Mouse (Mus musculus) gastrocnemius, adult 2 months (tissue): Measurements from ENCODE around the gene Gm39653. TPM values are rescaled to one million over a fixed set of nuclear protein-coding genes. Genes with fewer than 3 reads are reported as not detected.
A peak's percentile ranks its signal among the peaks of the same experiment; 100 is the strongest.

Source experiments
- DNase-seq: peaks from one replicate; pipeline ENCODE4 v3.0.0; 2022
- H3K27ac ChIP-seq: fragments of 200-600 bp; 2 replicates; pipeline ENCODE4 v1.8.1; 2022; ENCODE audit warnings: mild to moderate bottlenecking
- H3K4me3 ChIP-seq: fragments of 200-600 bp; 2 replicates; pipeline ENCODE4 v1.8.1; 2022; ENCODE audit warnings: mild to moderate bottlenecking, moderate library complexity
- CTCF ChIP-seq: fragments of 200-600 bp; IDR thresholded peaks from 2 replicates; pipeline ENCODE4 v1.8.1; 2022; ENCODE audit warnings: antibody characterized with exemption, mild to moderate bottlenecking, moderate library complexity
- intact Hi-C: fragments of 180-260 bp; cut with DNase I; formaldehyde crosslinking; loops from one replicate; pipeline ENCODE4 v1.15.1; 2025
- total RNA-seq, 2 experiments: library from RNA; stranded (reverse); gene quantifications; 2 replicates each; pipeline ENCODE4 v1.2.3; 2021

Gm39653 gene
- total RNA-seq, 2 experiments from 2014 or later = not detected

DNA sequence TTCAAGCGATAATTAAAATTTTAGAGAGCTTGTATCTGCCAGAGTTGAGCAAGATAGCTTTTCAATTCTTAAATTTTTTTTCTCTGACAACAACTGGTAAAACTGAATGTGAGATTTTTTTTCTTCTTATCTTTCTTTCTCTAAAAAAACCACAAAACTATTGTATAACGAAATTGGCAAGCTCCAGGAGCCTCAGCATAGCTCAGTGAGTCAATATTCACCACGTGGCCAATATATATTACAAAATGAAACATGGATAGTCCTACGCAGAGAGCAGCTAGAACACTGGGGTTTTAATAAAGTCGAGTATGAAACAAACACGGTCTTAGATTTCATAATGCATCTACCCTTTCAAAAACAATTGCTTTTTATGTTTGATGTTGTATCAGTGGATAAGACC is 24.2 kb downstream of the Gm39653 start:
- H3K4me3 ChIP-seq = no peak overlapping the region
- DNase-seq = no peak
- no peak overlapping the region for H3K27ac ChIP-seq
- intact Hi-C loops = no loop called here
- TF ChIP-seq CTCF = no peak

- H3K4me3 ChIP-seq = no peak overlapping the region
- no peak overlapping the region for H3K27ac ChIP-seq
- intact Hi-C loops = loop anchor here (2.0 to 5.0 kb wide), 2 partner anchors 294 to 791 kb away; no protein-coding TSS in a partner anchor
- peak; percentile 84 for TF ChIP-seq CTCF
- peak; percentile 54 for DNase-seq
These were observed 42.2 kb downstream of the Gm39653 start for GRCm38 (mm10) chr1:63658016-63658415.

- TF ChIP-seq CTCF = peak; percentile 71
- Histone ChIP-seq H3K27ac (no peak overlapping the region), H3K4me3 (no peak overlapping the region)
- intact Hi-C loops = loop anchor here (2.0 to 5.0 kb wide), 2 partner anchors 293 to 789 kb away; no protein-coding TSS in a partner anchor
- DNase-seq = no peak
These were observed 43.8 kb downstream of the Gm39653 start for GRCm38 (mm10) chr1:63659591-63659990.

GRCm38 (mm10) chr1:63666089-63666488 is 50.3 kb downstream of the Gm39653 start:
- H3K4me3 ChIP-seq = no peak overlapping the region
- H3K27ac ChIP-seq = no peak overlapping the region
- intact Hi-C loops = loop anchor here (10.0 kb wide), 1 partner anchor 1039 kb away; no protein-coding TSS in a partner anchor
- DNase-seq = no peak
- no peak for TF ChIP-seq CTCF

DNA sequence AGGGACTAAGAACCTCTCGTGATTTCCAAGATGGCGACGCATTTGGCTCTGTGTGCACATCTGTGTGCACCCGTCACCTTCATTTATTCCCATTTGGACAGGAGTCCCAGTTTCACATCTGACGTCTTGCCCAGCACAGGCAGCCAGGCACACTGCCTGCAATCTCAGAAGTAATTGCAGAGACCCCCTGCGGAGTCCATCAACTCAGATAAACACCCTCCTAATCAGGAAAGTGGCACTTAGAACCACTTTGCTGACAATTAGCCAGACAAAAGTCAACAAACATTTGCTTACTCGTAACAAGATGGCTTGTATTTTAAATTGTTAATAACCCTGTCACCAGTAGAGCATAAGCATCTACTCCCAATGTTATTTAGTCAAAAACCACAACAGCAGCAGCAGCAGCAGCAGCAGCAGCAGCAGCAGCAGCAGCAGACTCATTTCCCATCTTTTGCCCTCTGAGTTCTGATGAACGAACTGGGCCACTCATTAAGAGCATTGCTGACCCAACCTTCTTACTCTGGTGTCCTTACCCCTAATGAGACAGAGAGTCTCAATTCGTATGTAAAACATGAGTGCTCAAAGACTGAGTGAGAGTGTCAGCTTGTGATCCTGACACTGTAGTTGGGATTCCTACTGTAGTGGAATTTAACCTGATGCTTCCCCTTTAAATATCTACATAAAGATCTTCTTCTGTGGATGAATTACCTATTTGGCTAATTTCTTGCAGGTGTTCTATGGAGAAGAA is 51.6 kb downstream of the Gm39653 start:
- TF ChIP-seq CTCF = no peak
- Histone ChIP-seq H3K4me3 (no peak overlapping the region), H3K27ac (no peak overlapping the region)
- no peak for DNase-seq
- intact Hi-C loops = loop anchor here (10.0 kb wide), 1 partner anchor 1037 kb away; no protein-coding TSS in a partner anchor

GRCm38 (mm10) chr1:63667949-63668851 is 52.4 kb downstream of the Gm39653 start:
- Histone ChIP-seq H3K4me3 (no peak overlapping the region), H3K27ac (no peak overlapping the region)
- intact Hi-C loops = loop anchor here (10.0 kb wide), 1 partner anchor 1037 kb away; no protein-coding TSS in a partner anchor
- TF ChIP-seq CTCF = no peak
- DNase-seq = no peak

DNA sequence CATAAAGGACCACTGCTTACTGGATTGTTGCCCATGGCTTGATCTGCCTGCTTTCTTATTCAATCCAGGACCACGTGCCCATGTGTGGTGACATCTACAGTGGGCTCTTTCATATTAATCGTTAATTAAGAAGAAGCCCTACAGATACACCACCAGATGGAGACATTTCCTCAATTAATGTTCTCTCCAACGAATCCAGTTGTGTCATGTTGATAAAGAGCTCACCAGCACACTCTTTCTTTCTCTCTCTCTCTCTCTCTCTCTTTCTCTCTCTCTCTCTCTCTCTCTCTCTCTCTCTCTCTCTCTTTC is 53.0 kb downstream of the Gm39653 start:
- no peak for DNase-seq
- intact Hi-C loops = loop anchor here (10.0 kb wide), 1 partner anchor 1036 kb away; no protein-coding TSS in a partner anchor
- Histone ChIP-seq H3K4me3 (no peak overlapping the region), H3K27ac (no peak overlapping the region)
- TF ChIP-seq CTCF = peak; percentile 57

Other genes with a start within 250 kb of the Gm39653 start
- gene Adam23, start 170.1 kb upstream of the Gm39653 start, total RNA-seq = 1 to 10 TPM in 1 of 2 experiments, under 1 TPM in 1; 0.59 to 1.6 TPM
- gene Dytn, start 71.0 kb downstream of the Gm39653 start, total RNA-seq = not detected
- gene Mdh1b, start 114.3 kb downstream of the Gm39653 start, total RNA-seq = not detected
- 10 to 100 TPM; 17.4 to 24.1 TPM for gene Fastkd2, start 114.6 kb downstream of the Gm39653 start, total RNA-seq
- gene 4933402D24Rik, start 153.3 kb downstream of the Gm39653 start, total RNA-seq = not detected